Mouse (Mus musculus): ENCODE data around the gene Brinp1. TPM values are rescaled to one million over a fixed set of nuclear protein-coding genes. Genes with fewer than 3 reads are reported as not detected.

The Brinp1 gene
- total RNA-seq, 1 experiment, result 0.80 TPM

GRCm38 (mm10) chr4:68764937-68765336 lies 189.3 kb downstream of the Brinp1 start:
- in situ Hi-C loops (cut with MboI; ENCODE audit: low sequenced_read_pairs in 2 of 2, unreplicated experiment in 2 of 2), result no loop called here
- no peaks in the 10 kb centered on the region for H3K36me3 ChIP-seq (ENCODE audit: control insufficient read depth, insufficient read depth, low read length, poor library complexity, severe bottlenecking)
- no peak for TF ChIP-seq ZNF384 (IDR thresholded peaks at IDR 0.05; ENCODE audit: low read depth, low read length)
- TF ChIP-seq ZC3H11A (IDR thresholded peaks at IDR 0.05; ENCODE audit: borderline replicate concordance, low read depth, low read length), result no peak
- no peak for TF ChIP-seq HCFC1 (IDR thresholded peaks at IDR 0.05; ENCODE audit: borderline replicate concordance, insufficient read depth, low read length)
- TF ChIP-seq MAFK (IDR thresholded peaks at IDR 0.05; ENCODE audit: insufficient read depth, low read depth, low read length), result no peak
- no peak for TF ChIP-seq CHD2 (IDR thresholded peaks at IDR 0.05; ENCODE audit: low read depth, low read length)
- no peak overlapping the region for H3K4me3 ChIP-seq (ENCODE audit: insufficient read depth in 1 of 2, low read depth in 1 of 2, low read length in 2 of 2, poor library complexity in 1 of 2, severe bottlenecking in 1 of 2)
- no peak overlapping the region for H3K27ac ChIP-seq (ENCODE audit: insufficient read depth, low read depth, low read length, poor library complexity, severe bottlenecking)
- no peaks in the 10 kb centered on the region for H3K4me1 ChIP-seq (ENCODE audit: control insufficient read depth in 2 of 2, insufficient read depth in 2 of 2, low read length in 2 of 2, poor library complexity in 1 of 2)
- no peaks in the 10 kb centered on the region for H3K9me3 ChIP-seq (ENCODE audit: control insufficient read depth, insufficient read depth, low read depth, low read length)
- H3K9ac ChIP-seq (ENCODE audit: insufficient read depth, low read depth, low read length, poor library complexity, severe bottlenecking), result no peak overlapping the region
- no peak for DNase-seq (ENCODE audit: low read depth, low spot score)

- no peak for DNase-seq (ENCODE audit: low read depth, low spot score)
- H3K9ac ChIP-seq (ENCODE audit: insufficient read depth, low read depth, low read length, poor library complexity, severe bottlenecking), result no peak overlapping the region
- H3K36me3 ChIP-seq (ENCODE audit: control insufficient read depth, insufficient read depth, low read length, poor library complexity, severe bottlenecking), result no peaks in the 10 kb centered on the region
- TF ChIP-seq MAFK (IDR thresholded peaks at IDR 0.05; ENCODE audit: insufficient read depth, low read depth, low read length) (no peak), HCFC1 (IDR thresholded peaks at IDR 0.05; ENCODE audit: borderline replicate concordance, insufficient read depth, low read length) (no peak)
- no peak overlapping the region for H3K27ac ChIP-seq (ENCODE audit: insufficient read depth, low read depth, low read length, poor library complexity, severe bottlenecking)
- no peaks in the 10 kb centered on the region for H3K9me3 ChIP-seq (ENCODE audit: control insufficient read depth, insufficient read depth, low read depth, low read length)
- H3K4me3 ChIP-seq (ENCODE audit: insufficient read depth in 1 of 2, low read depth in 1 of 2, low read length in 2 of 2, poor library complexity in 1 of 2, severe bottlenecking in 1 of 2), result no peak overlapping the region
- in situ Hi-C loops (cut with MboI; ENCODE audit: low sequenced_read_pairs in 2 of 2, unreplicated experiment in 2 of 2), result no loop called here
- no peaks in the 10 kb centered on the region for H3K4me1 ChIP-seq (ENCODE audit: control insufficient read depth in 2 of 2, insufficient read depth in 2 of 2, low read length in 2 of 2, poor library complexity in 1 of 2)
Observed at GRCm38 (mm10) chr4:68720983-68721382, 233.2 kb downstream of the Brinp1 start.
